11 mouse cellular contexts compared by ENCODE assay signal in genomic region chr7:126758539-126758938, GRCm38 (mm10). TPM values are rescaled to one million over a fixed set of nuclear protein-coding genes. Genes with fewer than 3 reads are reported as not detected.
DNase-seq lines count a peak whose midpoint lies in the region; ATAC-seq and TF ChIP-seq lines count a peak whose summit lies in the region.
"Had no signal": no experiment of that assay in that cellular context is flagged by ENCODE, and none has a peak within 500 bp of the region (broad histone marks: within the 10 kb centered on the region; RNA-seq: fewer than 3 reads in every experiment).

No protein-coding gene starts in this region.

- H3ac ChIP-seq in myocyte (ENCODE audit: control insufficient read depth, insufficient read length): no peak overlapping the region

- H3K9me3 ChIP-seq in forebrain, embryonic 11.5 days (ENCODE audit: control insufficient read depth, low read length): no peaks in the 10 kb centered on the region
- no peaks in the 10 kb centered on the region for H3K9me3 ChIP-seq in forebrain, embryonic 16.5 days (ENCODE audit: control insufficient read depth, low read length)
- H3K9me3 ChIP-seq in liver, embryonic 11.5 days (ENCODE audit: control insufficient read depth, low read length): no peaks in the 10 kb centered on the region
- H3K9me3 ChIP-seq in stomach, embryonic 16.5 days (replicated peaks; ENCODE audit: control insufficient read depth, low read length): no peaks in the 10 kb centered on the region
- no peaks in the 10 kb centered on the region for H3K9me3 ChIP-seq in stomach, postnatal 0 days (ENCODE audit: control insufficient read depth, low read length)
- H3K9me3 ChIP-seq: G1E; kidney, embryonic 15.5 days; lung, embryonic 15.5 days had no signal

- peak; percentile 3; the same call in 1 of the 2 replicates for ATAC-seq in forebrain, embryonic 11.5 days (replicated peaks; ENCODE audit: low FRiP score)
- ATAC-seq in forebrain, embryonic 16.5 days: no peak
- ATAC-seq in liver, embryonic 11.5 days (replicated peaks; ENCODE audit: low FRiP score): no peak
- no peak for ATAC-seq in stomach, embryonic 16.5 days (ENCODE audit: insufficient read depth, low FRiP score)
- no peak for ATAC-seq in stomach, postnatal 0 days (ENCODE audit: low FRiP score, low TSS enrichment)
- ATAC-seq in frontal cortex, adult (ENCODE audit: low TSS enrichment): no peak

- no peak overlapping the region for H3K9ac ChIP-seq in forebrain, embryonic 11.5 days (ENCODE audit: low read length)
- no peak overlapping the region for H3K9ac ChIP-seq in forebrain, embryonic 16.5 days (replicated peaks; ENCODE audit: low read depth, low read length)
- 0 out of 2 replicates have a peak overlapping the region, but pooled peaks have one; percentile 18 for H3K9ac ChIP-seq in liver, embryonic 11.5 days (ENCODE audit: low read depth, low read length)
- peak overlapping the region; percentile 59; the same call in 1 of the 2 replicates for H3K9ac ChIP-seq in stomach, embryonic 16.5 days (ENCODE audit: low read length)
- H3K9ac ChIP-seq in stomach, postnatal 0 days (ENCODE audit: low read length): no peak overlapping the region
- H3K9ac ChIP-seq: lung, embryonic 15.5 days had no signal

- peaks cover 4% of the 10 kb centered on the region; the same call in 1 of the 2 replicates for H3K4me1 ChIP-seq in forebrain, embryonic 11.5 days (replicated peaks; ENCODE audit: control insufficient read depth, insufficient read depth, low read length)
- peaks cover 44% of the 10 kb centered on the region for H3K4me1 ChIP-seq in forebrain, embryonic 16.5 days (replicated peaks; ENCODE audit: control insufficient read depth, insufficient read depth, low read length)
- H3K4me1 ChIP-seq in liver, embryonic 11.5 days (replicated peaks; ENCODE audit: control insufficient read depth, insufficient read depth, low read length): peaks cover 32% of the 10 kb centered on the region
- H3K4me1 ChIP-seq in stomach, embryonic 16.5 days (ENCODE audit: control insufficient read depth, insufficient read depth, low read length): peaks cover 34% of the 10 kb centered on the region
- H3K4me1 ChIP-seq in stomach, postnatal 0 days (replicated peaks; ENCODE audit: control insufficient read depth, insufficient read depth): peaks cover 13% of the 10 kb centered on the region

- H3K27ac ChIP-seq in forebrain, embryonic 11.5 days (ENCODE audit: low read depth, low read length): no peak overlapping the region
- no peak overlapping the region for H3K27ac ChIP-seq in forebrain, embryonic 16.5 days (ENCODE audit: low read length)
- no peak overlapping the region for H3K27ac ChIP-seq in liver, embryonic 11.5 days (ENCODE audit: low read depth, low read length)
- H3K27ac ChIP-seq in stomach, embryonic 16.5 days (ENCODE audit: low read length): no peak overlapping the region
- no peak overlapping the region for H3K27ac ChIP-seq in stomach, postnatal 0 days (replicated peaks)
- H3K27ac ChIP-seq: lung, embryonic 15.5 days had no signal

- no peak for TF ChIP-seq EP300 in stomach, postnatal 0 days (optimal IDR thresholded peaks at IDR 0.05)

- H3K27me3 ChIP-seq in forebrain, embryonic 11.5 days (ENCODE audit: control insufficient read depth, insufficient read depth, low read length): no peaks in the 10 kb centered on the region
- H3K27me3 ChIP-seq in forebrain, embryonic 16.5 days (replicated peaks; ENCODE audit: control insufficient read depth, insufficient read depth, low read length): no peaks in the 10 kb centered on the region
- H3K27me3 ChIP-seq in liver, embryonic 11.5 days (replicated peaks; ENCODE audit: control insufficient read depth, insufficient read depth, low read length): no peaks in the 10 kb centered on the region
- H3K27me3 ChIP-seq in stomach, embryonic 16.5 days (ENCODE audit: control insufficient read depth, insufficient read depth, low read length): no peaks in the 10 kb centered on the region
- H3K27me3 ChIP-seq in stomach, postnatal 0 days (ENCODE audit: control insufficient read depth, insufficient read depth, low read length): no peaks in the 10 kb centered on the region
- H3K27me3 ChIP-seq in myocyte (ENCODE audit: control insufficient read depth, insufficient read depth, insufficient read length): no peaks in the 10 kb centered on the region
- H3K27me3 ChIP-seq: kidney, embryonic 15.5 days; lung, embryonic 15.5 days had no signal

- H3K4me3 ChIP-seq in forebrain, embryonic 11.5 days (ENCODE audit: low read depth, low read length): no peak overlapping the region
- no peak overlapping the region for H3K4me3 ChIP-seq in forebrain, embryonic 16.5 days (replicated peaks; ENCODE audit: low read length)
- H3K4me3 ChIP-seq in liver, embryonic 11.5 days (ENCODE audit: low read depth, low read length): no peak overlapping the region
- H3K4me3 ChIP-seq in stomach, embryonic 16.5 days (replicated peaks; ENCODE audit: low read length): no peak overlapping the region
- H3K4me3 ChIP-seq in stomach, postnatal 0 days (ENCODE audit: low read depth, low read length): no peak overlapping the region
- H3K4me3 ChIP-seq in myocyte: peak overlapping the region; percentile 72

- 61% methylated on average over 7 of the region's 7 CpGs for WGBS in forebrain, embryonic 11.5 days
- WGBS in forebrain, embryonic 16.5 days: 78% methylated on average over 7 of the region's 7 CpGs
- 69% methylated on average over 7 of the region's 7 CpGs for WGBS in liver, embryonic 11.5 days
- 72% methylated on average over 7 of the region's 7 CpGs for WGBS in stomach, embryonic 16.5 days
- WGBS in stomach, postnatal 0 days: 73% methylated on average over 7 of the region's 7 CpGs

- no peaks in the 10 kb centered on the region for H3K36me3 ChIP-seq in forebrain, embryonic 11.5 days (ENCODE audit: control insufficient read depth, insufficient read depth, low read length)
- H3K36me3 ChIP-seq in forebrain, embryonic 16.5 days (ENCODE audit: control insufficient read depth, insufficient read depth): no peaks in the 10 kb centered on the region
- no peaks in the 10 kb centered on the region for H3K36me3 ChIP-seq in liver, embryonic 11.5 days (ENCODE audit: control insufficient read depth, insufficient read depth, low read length)
- peaks cover 4% of the 10 kb centered on the region; the same call in 1 of the 2 replicates for H3K36me3 ChIP-seq in stomach, embryonic 16.5 days (ENCODE audit: control insufficient read depth, insufficient read depth, low read length)
- peaks cover 2% of the 10 kb centered on the region; the same call in 1 of the 2 replicates for H3K36me3 ChIP-seq in stomach, postnatal 0 days (ENCODE audit: control insufficient read depth, insufficient read depth, low read length)
- H3K36me3 ChIP-seq in myocyte (ENCODE audit: control insufficient read depth, insufficient read depth): peaks cover 5% of the 10 kb centered on the region

- no peak for DNase-seq in forebrain, embryonic 11.5 days (ENCODE audit: low spot score)
- DNase-seq in liver, embryonic 11.5 days (ENCODE audit: low spot score): no peak
- DNase-seq in liver: no peak
- DNase-seq in stomach, postnatal 0 days (ENCODE audit: low spot score): no peak

- no peak for TF ChIP-seq CTCF in stomach, postnatal 0 days (IDR thresholded peaks at IDR 0.05; ENCODE audit: low read depth)

- H3K79me2 ChIP-seq in myocyte (ENCODE audit: control insufficient read depth, insufficient read depth): peaks cover 7% of the 10 kb centered on the region

- no peak overlapping the region for H3K4me2 ChIP-seq in forebrain, embryonic 11.5 days (ENCODE audit: low read depth, low read length, severe bottlenecking)
- no peak overlapping the region for H3K4me2 ChIP-seq in forebrain, embryonic 16.5 days (ENCODE audit: low read length)
- H3K4me2 ChIP-seq in liver, embryonic 11.5 days: no peak overlapping the region
- H3K4me2 ChIP-seq in stomach, embryonic 16.5 days (ENCODE audit: low read depth, low read length): no peak overlapping the region
- H3K4me2 ChIP-seq in stomach, postnatal 0 days (replicated peaks; ENCODE audit: low read depth): no peak overlapping the region
- peak overlapping the region; percentile 43 for H3K4me2 ChIP-seq in myocyte (ENCODE audit: low read depth)

- TF ChIP-seq POLR2A in myocyte (IDR thresholded peaks at IDR 0.05; ENCODE audit: insufficient read length, low read depth): no peak

RNA-seq across cellular contexts. Expression of gene Mapk3, which starts 0.9 kb away (rescaled TPM):
- polyA plus RNA-seq in forebrain, embryonic 11.5 days (2014; fragmentation: Nextera tagmentation; extraction: Ambion mirVana): 40.1 and 50.6 TPM in 2 replicates
- 98.2 and 100.0 TPM in 2 replicates for polyA plus RNA-seq in forebrain, embryonic 16.5 days (2015; fragmentation: Nextera tagmentation; extraction: Ambion mirVana)
- polyA plus RNA-seq in liver, embryonic 11.5 days (2014; fragmentation: Nextera tagmentation; extraction: Ambion mirVana): 34.0 and 39.3 TPM in 2 replicates
- 94.8 and 109 TPM in 2 replicates for polyA plus RNA-seq in stomach, embryonic 16.5 days (2015; fragmentation: Nextera tagmentation; extraction: Ambion mirVana)
- polyA plus RNA-seq in stomach, postnatal 0 days (2015; fragmentation: Nextera tagmentation; extraction: Ambion mirVana): 114 and 116 TPM in 2 replicates
- 126 TPM for polyA plus RNA-seq in myocyte (2012; fragmentation: generic; extraction: Trizol)

RNA-seq across cellular contexts. Expression of gene Gdpd3, which starts 7.6 kb away (rescaled TPM):
- 1.5 and 1.9 TPM in 2 replicates for polyA plus RNA-seq in forebrain, embryonic 11.5 days (2014; fragmentation: Nextera tagmentation; extraction: Ambion mirVana)
- polyA plus RNA-seq in forebrain, embryonic 16.5 days (2015; fragmentation: Nextera tagmentation; extraction: Ambion mirVana): 1.3 and 2.6 TPM in 2 replicates
- 0.87 and 0.96 TPM in 2 replicates for polyA plus RNA-seq in liver, embryonic 11.5 days (2014; fragmentation: Nextera tagmentation; extraction: Ambion mirVana)
- polyA plus RNA-seq in stomach, embryonic 16.5 days (2015; fragmentation: Nextera tagmentation; extraction: Ambion mirVana): 11.1 and 15.4 TPM in 2 replicates
- 51.3 and 53.1 TPM in 2 replicates for polyA plus RNA-seq in stomach, postnatal 0 days (2015; fragmentation: Nextera tagmentation; extraction: Ambion mirVana)
- polyA plus RNA-seq in myocyte (2012; fragmentation: generic; extraction: Trizol): 1.1 TPM

RNA-seq across cellular contexts. Expression of gene Ypel3, which starts 18.2 kb away (rescaled TPM):
- 63.9 and 80.5 TPM in 2 replicates for polyA plus RNA-seq in forebrain, embryonic 11.5 days (2014; fragmentation: Nextera tagmentation; extraction: Ambion mirVana)
- polyA plus RNA-seq in forebrain, embryonic 16.5 days (2015; fragmentation: Nextera tagmentation; extraction: Ambion mirVana): 199 and 202 TPM in 2 replicates
- 49.1 and 52.2 TPM in 2 replicates for polyA plus RNA-seq in liver, embryonic 11.5 days (2014; fragmentation: Nextera tagmentation; extraction: Ambion mirVana)
- polyA plus RNA-seq in stomach, embryonic 16.5 days (2015; fragmentation: Nextera tagmentation; extraction: Ambion mirVana): 60.6 and 65.9 TPM in 2 replicates
- 86.0 and 102 TPM in 2 replicates for polyA plus RNA-seq in stomach, postnatal 0 days (2015; fragmentation: Nextera tagmentation; extraction: Ambion mirVana)
- polyA plus RNA-seq in myocyte (2012; fragmentation: generic; extraction: Trizol): 82.2 TPM

RNA-seq across cellular contexts. Expression of gene Tbx6, which starts 22.7 kb away (rescaled TPM):
- polyA plus RNA-seq in forebrain, embryonic 11.5 days (2014; fragmentation: Nextera tagmentation; extraction: Ambion mirVana): 0.28 and 0.61 TPM in 2 replicates
- 0.73 and 0.86 TPM in 2 replicates for polyA plus RNA-seq in forebrain, embryonic 16.5 days (2015; fragmentation: Nextera tagmentation; extraction: Ambion mirVana)
- 0.22 and 0.55 TPM in 2 replicates for polyA plus RNA-seq in liver, embryonic 11.5 days (2014; fragmentation: Nextera tagmentation; extraction: Ambion mirVana)
- 0.27 and 0.47 TPM in 2 replicates for polyA plus RNA-seq in stomach, embryonic 16.5 days (2015; fragmentation: Nextera tagmentation; extraction: Ambion mirVana)
- polyA plus RNA-seq in stomach, postnatal 0 days (2015; fragmentation: Nextera tagmentation; extraction: Ambion mirVana): 0.08 and 0.18 TPM in 2 replicates
- 0.23 TPM for polyA plus RNA-seq in myocyte (2012; fragmentation: generic; extraction: Trizol)

RNA-seq across cellular contexts. Expression of gene Ppp4c, which starts 33.8 kb away (rescaled TPM):
- polyA plus RNA-seq in forebrain, embryonic 11.5 days (2014; fragmentation: Nextera tagmentation; extraction: Ambion mirVana): 348 and 392 TPM in 2 replicates
- polyA plus RNA-seq in forebrain, embryonic 16.5 days (2015; fragmentation: Nextera tagmentation; extraction: Ambion mirVana): 196 and 202 TPM in 2 replicates
- polyA plus RNA-seq in liver, embryonic 11.5 days (2014; fragmentation: Nextera tagmentation; extraction: Ambion mirVana): 266 and 269 TPM in 2 replicates
- 180 and 192 TPM in 2 replicates for polyA plus RNA-seq in stomach, embryonic 16.5 days (2015; fragmentation: Nextera tagmentation; extraction: Ambion mirVana)
- 118 and 122 TPM in 2 replicates for polyA plus RNA-seq in stomach, postnatal 0 days (2015; fragmentation: Nextera tagmentation; extraction: Ambion mirVana)
- 113 TPM for polyA plus RNA-seq in myocyte (2012; fragmentation: generic; extraction: Trizol)

Comparison
In these comparisons a context has a peak if more than half of its experiments do, and no peak if none do; other contexts are left out.
1. H3K9ac ChIP-seq: peak in liver, embryonic 11.5 days (single experiment) and stomach, embryonic 16.5 days (single experiment); none in forebrain, embryonic 11.5 days (single experiment), forebrain, embryonic 16.5 days (single experiment) and stomach, postnatal 0 days (single experiment).